Mouse (Mus musculus) CH12.LX (cell line): ENCODE results near the gene Atp2b2. TPM values are rescaled to one million over a fixed set of nuclear protein-coding genes. Genes with fewer than 3 reads are reported as not detected.

ENCODE experiments used
- DNase-seq: peaks from one replicate; pipeline ENCODE4 v3.0.0-alpha.2; 2013; ENCODE audit errors: extremely low read depth
- H3K27ac ChIP-seq: 2 replicates; pipeline ENCODE4 v1.5.1; 2012; ENCODE audit warnings: low read depth, mild to moderate bottlenecking, control low read depth, moderate library complexity; ENCODE audit not compliant: insufficient read depth
- H3K27me3 ChIP-seq: replicated peaks from 2 replicates; pipeline ENCODE3; 2012; ENCODE audit warnings: inconsistent platforms
- H3K36me3 ChIP-seq, 2 experiments: replicated peaks in 1 of 2; 2 replicates each; pipeline versions ENCODE3 to v1.6.1; 2012; ENCODE audit warnings: inconsistent platforms in 1 of 2, low read length in 1 of 2, mild to moderate bottlenecking in 1 of 2, mixed read lengths in 1 of 2, moderate library complexity in 1 of 2; ENCODE audit not compliant: control insufficient read depth in 1 of 2, insufficient read depth in 1 of 2
- H3K4me1 ChIP-seq, 2 experiments: 2 replicates each; pipeline ENCODE4 v1.6.1; 2012; ENCODE audit warnings: inconsistent platforms in 1 of 2, moderate library complexity in 1 of 2; ENCODE audit not compliant: insufficient read depth in 2 of 2, control insufficient read depth in 1 of 2
- H3K4me2 ChIP-seq: 2 replicates; pipeline ENCODE4 v1.6.1; 2012; ENCODE audit warnings: low read depth, mild to moderate bottlenecking, control low read depth; ENCODE audit not compliant: poor library complexity, insufficient read depth, severe bottlenecking
- H3K4me3 ChIP-seq, 3 experiments: fragments of 150-350 bp in 1 of 3; sonication (generic) in 1 of 3; replicated peaks in 1 of 3; 2 replicates each; pipeline versions ENCODE3 to v1.5.1; 2011 to 2012; ENCODE audit warnings: low read depth in 2 of 3, low read length in 2 of 3, mild to moderate bottlenecking in 2 of 3, moderate library complexity in 2 of 3, control low read depth in 1 of 3, improper control_type of control experiment in 1 of 3, inconsistent platforms in 1 of 3, mixed read lengths in 1 of 3; ENCODE audit not compliant: poor library complexity in 1 of 3
- H3K79me2 ChIP-seq: replicated peaks from 2 replicates; pipeline ENCODE4 v1.6.1; 2012; ENCODE audit warnings: mild to moderate bottlenecking, moderate library complexity; ENCODE audit not compliant: control insufficient read depth, poor library complexity, insufficient read depth, severe bottlenecking; ENCODE audit errors: extremely low read depth
- H3K9ac ChIP-seq: 2 replicates; pipeline ENCODE4 v1.6.1; 2012; ENCODE audit warnings: low read depth, mild to moderate bottlenecking, control low read depth, moderate library complexity; ENCODE audit not compliant: insufficient read depth
- H3K9me3 ChIP-seq: replicated peaks from 2 replicates; pipeline ENCODE3; 2012; ENCODE audit warnings: low read length, inconsistent platforms, mixed read lengths
- BHLHE40 ChIP-seq: IDR thresholded peaks from 2 replicates; pipeline ENCODE4 v1.6.1; 2011; ENCODE audit warnings: mild to moderate bottlenecking, low read depth, low read length, improper control_type of control experiment
- ELF1 ChIP-seq: IDR thresholded peaks from 2 replicates; pipeline ENCODE4 v1.6.1; 2014; ENCODE audit warnings: low read depth, mild to moderate bottlenecking, inconsistent platforms, low read length, improper control_type of control experiment
- EP300 ChIP-seq: IDR thresholded peaks from 2 replicates; pipeline ENCODE4 v1.6.1; 2011; ENCODE audit warnings: low read length, improper control_type of control experiment
- ETS1 ChIP-seq: conservative IDR thresholded peaks from 2 replicates; pipeline ENCODE4 v1.6.1; 2012; ENCODE audit warnings: low read depth, mild to moderate bottlenecking, inconsistent platforms, low read length, improper control_type of control experiment, moderate library complexity
- GABPA ChIP-seq: IDR thresholded peaks from 2 replicates; pipeline ENCODE4 v1.6.1; 2012; ENCODE audit warnings: low read depth, low read length, improper control_type of control experiment, inconsistent platforms; ENCODE audit not compliant: insufficient replicate concordance
- HCFC1 ChIP-seq: IDR thresholded peaks from 2 replicates; pipeline ENCODE4 v1.6.1; 2012; ENCODE audit warnings: low read depth, mild to moderate bottlenecking, inconsistent platforms, low read length, improper control_type of control experiment
- IRF4 ChIP-seq: IDR thresholded peaks from 2 replicates; pipeline ENCODE4 v1.6.1; 2014; ENCODE audit warnings: low read depth, mild to moderate bottlenecking, inconsistent platforms, low read length, improper control_type of control experiment
- JUN ChIP-seq: IDR thresholded peaks from 2 replicates; pipeline ENCODE4 v1.6.1; 2011; ENCODE audit warnings: low read depth, mild to moderate bottlenecking, low read length, improper control_type of control experiment, moderate library complexity; ENCODE audit not compliant: insufficient read depth
- KAT2A ChIP-seq: IDR thresholded peaks from 2 replicates; pipeline ENCODE4 v1.6.1; 2012; ENCODE audit warnings: low read length, improper control_type of control experiment, inconsistent platforms; ENCODE audit not compliant: insufficient replicate concordance
- MAFK ChIP-seq: IDR thresholded peaks from 2 replicates; pipeline ENCODE4 v1.6.1; 2011; ENCODE audit warnings: low read length, improper control_type of control experiment; ENCODE audit not compliant: insufficient replicate concordance
- MEF2A ChIP-seq: IDR thresholded peaks from 2 replicates; pipeline ENCODE4 v1.6.1; 2014; ENCODE audit warnings: low read depth, mild to moderate bottlenecking, inconsistent platforms, low read length, improper control_type of control experiment, borderline replicate concordance
- MXI1 ChIP-seq: IDR thresholded peaks from 2 replicates; pipeline ENCODE4 v1.6.1; 2011; ENCODE audit warnings: mild to moderate bottlenecking, low read depth, low read length, improper control_type of control experiment
- NELFE ChIP-seq: IDR thresholded peaks from 2 replicates; pipeline ENCODE4 v1.6.1; 2011; ENCODE audit warnings: low read depth, low read length, improper control_type of control experiment
- NRF1 ChIP-seq: IDR thresholded peaks from 2 replicates; pipeline ENCODE4 v1.6.1; 2014; ENCODE audit warnings: low read depth, mild to moderate bottlenecking, inconsistent platforms, low read length, improper control_type of control experiment, moderate library complexity
- PAX5 ChIP-seq: IDR thresholded peaks from 2 replicates; pipeline ENCODE4 v1.6.1; 2012; ENCODE audit warnings: low read length, inconsistent platforms, mixed read lengths
- POLR2A ChIP-seq: IDR thresholded peaks from 2 replicates; pipeline ENCODE4 v1.6.1; 2011; ENCODE audit warnings: low read depth, mild to moderate bottlenecking, improper control_type of control experiment, low read length
- POLR2AphosphoS2 ChIP-seq: IDR thresholded peaks from 2 replicates; pipeline ENCODE4 v1.6.1; 2011; ENCODE audit warnings: low read depth, low read length, improper control_type of control experiment
- RAD21 ChIP-seq: IDR thresholded peaks from 2 replicates; pipeline ENCODE4 v1.6.1; 2011; ENCODE audit warnings: low read depth, mild to moderate bottlenecking, low read length, improper control_type of control experiment, moderate library complexity
- RCOR1 ChIP-seq: conservative IDR thresholded peaks from 2 replicates; pipeline ENCODE4 v1.6.1; 2012; ENCODE audit warnings: low read depth, mild to moderate bottlenecking, inconsistent platforms, low read length, improper control_type of control experiment
- SIN3A ChIP-seq: IDR thresholded peaks from 2 replicates; pipeline ENCODE4 v1.6.1; 2012; ENCODE audit warnings: low read length, improper control_type of control experiment, inconsistent platforms
- SMC3 ChIP-seq: IDR thresholded peaks from 2 replicates; pipeline ENCODE4 v1.6.1; 2011; ENCODE audit warnings: low read depth, low read length, improper control_type of control experiment
- TCF12 ChIP-seq: IDR thresholded peaks from 2 replicates; pipeline ENCODE4 v1.6.1; 2014; ENCODE audit warnings: low read depth, mild to moderate bottlenecking, inconsistent platforms, low read length, improper control_type of control experiment
- UBTF ChIP-seq: IDR thresholded peaks from 2 replicates; pipeline ENCODE4 v1.6.1; 2012; ENCODE audit warnings: low read depth, mild to moderate bottlenecking, inconsistent platforms, low read length, improper control_type of control experiment, moderate library complexity
- USF1 ChIP-seq: IDR thresholded peaks from 2 replicates; pipeline ENCODE4 v1.6.1; 2014; ENCODE audit warnings: low read depth, mild to moderate bottlenecking, inconsistent platforms, low read length, improper control_type of control experiment
- ZKSCAN1 ChIP-seq: IDR thresholded peaks from 2 replicates; pipeline ENCODE4 v1.6.1; 2012; ENCODE audit warnings: low read depth, inconsistent platforms, low read length, improper control_type of control experiment, borderline replicate concordance
- ZMIZ1 ChIP-seq: IDR thresholded peaks from 2 replicates; pipeline ENCODE4 v1.6.1; 2012; ENCODE audit warnings: low read depth, mild to moderate bottlenecking, inconsistent platforms, low read length, improper control_type of control experiment
- ZNF384 ChIP-seq: IDR thresholded peaks from 2 replicates; pipeline ENCODE4 v1.6.1; 2012; ENCODE audit warnings: low read depth, low read length, improper control_type of control experiment, inconsistent platforms
- dilution Hi-C: fragments of 300-500 bp; cut with MboI; formaldehyde crosslinking; loops from 2 replicates; pipeline ENCODE4 v1.14.3; 2020; ENCODE audit warnings: low sequenced_read_pairs; ENCODE audit not compliant: extremely low pct_unique_long_range_greater_than_20kb, extremely low pct_ligation_motif_present
- in situ Hi-C: fragments of 300-500 bp; cut with MboI; formaldehyde crosslinking; loops from 3 replicates; pipeline ENCODE4 v1.14.3; 2019; ENCODE audit warnings: low sequenced_read_pairs, low pct_ligation_motif_present, low pct_unique_long_range_greater_than_20kb, mixed read lengths
- polyA plus RNA-seq: library from polyadenylated mRNA; unstranded; fragments of >175 nt; gene quantifications from 2 replicates; pipeline ENCODE4 v1.2.1, GENCODE M21; 2012; ENCODE audit warnings: low read depth; ENCODE audit not compliant: insufficient read length
- total RNA-seq, 2 experiments: library from RNA; depleted of rRNA; stranded (reverse); fragments of 300-350 nt in 1 of 2; fragments of >200 nt in 1 of 2; gene quantifications; 2 replicates each; pipeline ENCODE4 v1.2.3; 2012 to 2014

Atp2b2 gene
- total and polyA plus RNA-seq, 3 experiments: not detected

DNA sequence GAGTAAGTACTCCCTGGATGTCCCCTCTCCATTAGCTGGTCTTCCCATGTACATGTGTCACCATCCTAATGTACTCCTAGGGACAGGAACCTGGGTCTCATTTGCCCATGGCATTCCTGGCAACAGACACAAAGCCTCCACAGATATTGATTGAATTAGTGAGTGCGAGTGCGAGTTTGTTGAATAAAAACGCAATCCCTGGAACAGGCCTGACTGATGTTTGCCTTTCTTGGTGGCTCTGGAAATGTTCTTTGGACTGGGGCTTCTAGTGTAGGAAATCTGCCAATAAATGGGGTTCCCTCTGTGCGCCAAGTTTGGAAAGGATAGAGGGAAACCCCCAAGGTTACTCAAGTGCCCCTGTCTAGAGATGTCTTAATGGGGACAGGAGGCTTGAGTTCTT lies 146.4 kb downstream of the Atp2b2 start:
- Histone ChIP-seq H3K4me1 (no peaks in the 10 kb centered on the region), H3K9me3 (no peaks in the 10 kb centered on the region), H3K4me3 (no peak overlapping the region), H3K27me3 (peaks cover 90% of the 10 kb centered on the region), H3K79me2 (no peaks in the 10 kb centered on the region), H3K4me2 (no peak overlapping the region), H3K9ac (no peak overlapping the region), H3K27ac (no peak overlapping the region), H3K36me3 (no peaks in the 10 kb centered on the region)
- no peak for DNase-seq
- dilution Hi-C loops (no loop called here), in situ Hi-C loops (no loop called here)
- no peak for TF ChIP-seq GABPA
- no peak for TF ChIP-seq NELFE
- no peak for TF ChIP-seq MAFK
- TF ChIP-seq HCFC1: no peak
- no peak for TF ChIP-seq POLR2A
- no peak for TF ChIP-seq ZMIZ1
- no peak for TF ChIP-seq RAD21
- no peak for TF ChIP-seq ETS1
- TF ChIP-seq POLR2AphosphoS2: no peak
- TF ChIP-seq TCF12: no peak
- no peak for TF ChIP-seq JUN
- no peak for TF ChIP-seq EP300
- no peak for TF ChIP-seq ELF1
- no peak for TF ChIP-seq IRF4
- TF ChIP-seq SMC3: no peak
- TF ChIP-seq ZNF384: no peak
- no peak for TF ChIP-seq USF1
- TF ChIP-seq MXI1: no peak
- TF ChIP-seq SIN3A: no peak
- TF ChIP-seq MEF2A: no peak

DNA sequence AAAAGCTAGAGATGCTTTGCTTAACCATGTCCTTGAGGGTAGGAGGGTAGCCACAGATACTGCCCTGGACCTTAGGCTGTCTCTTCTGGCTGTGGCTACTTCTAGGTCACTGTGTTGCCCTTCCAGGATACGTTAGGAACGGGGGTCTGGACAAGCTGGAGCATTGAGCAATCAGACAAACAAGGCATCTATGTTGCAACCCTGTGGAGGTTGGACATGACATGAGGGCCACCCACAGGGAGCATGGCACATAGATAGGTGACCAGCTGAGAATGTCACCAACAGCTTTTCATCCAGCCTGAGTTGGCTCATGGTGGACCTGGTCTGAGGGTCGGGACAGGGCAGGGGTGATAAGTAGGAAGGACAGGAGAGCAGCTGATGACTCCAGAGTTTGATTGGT lies 148.4 kb downstream of the Atp2b2 start:
- Histone ChIP-seq H3K9ac (no peak overlapping the region), H3K9me3 (no peaks in the 10 kb centered on the region), H3K36me3 (no peaks in the 10 kb centered on the region), H3K27me3 (peaks cover 94% of the 10 kb centered on the region), H3K79me2 (no peaks in the 10 kb centered on the region), H3K27ac (no peak overlapping the region), H3K4me3 (no peak overlapping the region), H3K4me2 (no peak overlapping the region), H3K4me1 (peaks cover 0 to 3% of the 10 kb centered on the region in 2 experiments; a peak in 1 of 4 replicates)
- dilution Hi-C loops (no loop called here), in situ Hi-C loops (no loop called here)
- no peak for DNase-seq
- no peak for TF ChIP-seq ZMIZ1
- no peak for TF ChIP-seq ELF1
- no peak for TF ChIP-seq KAT2A
- TF ChIP-seq RAD21: no peak
- TF ChIP-seq NELFE: no peak
- no peak for TF ChIP-seq TCF12
- TF ChIP-seq ZKSCAN1: no peak
- TF ChIP-seq RCOR1: no peak
- TF ChIP-seq HCFC1: no peak
- no peak for TF ChIP-seq SIN3A
- TF ChIP-seq UBTF: no peak
- no peak for TF ChIP-seq BHLHE40
- TF ChIP-seq GABPA: no peak
- no peak for TF ChIP-seq PAX5
- TF ChIP-seq MAFK: no peak
- TF ChIP-seq USF1: no peak
- no peak for TF ChIP-seq MXI1
- no peak for TF ChIP-seq NRF1
